Mouse (Mus musculus): ENCODE data around the gene Smtn.

DNA sequence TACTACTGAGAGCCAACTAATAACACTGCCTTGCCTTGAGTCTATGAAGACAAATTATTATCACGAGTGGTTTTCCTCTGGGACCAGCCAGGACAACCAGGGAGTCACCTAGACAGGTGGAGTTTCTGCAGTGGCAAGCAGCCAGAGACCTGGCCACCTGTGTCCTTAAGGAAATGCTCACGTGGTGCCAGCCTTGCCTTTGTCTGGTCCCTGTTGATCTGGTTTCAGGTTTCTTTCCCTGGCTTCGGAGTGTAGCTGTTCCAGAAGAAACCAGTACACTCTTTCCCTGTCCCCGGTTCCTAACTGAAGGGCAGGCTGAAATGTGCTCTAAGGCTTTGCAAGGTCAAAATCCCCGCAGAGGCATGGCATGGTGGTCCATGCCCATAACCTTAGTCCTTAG is 43.7 kb downstream of the Smtn start:
- TF ChIP-seq POLR2A (IDR thresholded peaks at IDR 0.05; ENCODE audit: insufficient read depth, low read depth, low read length), result no peak
- no peak for TF ChIP-seq CTCF (IDR thresholded peaks at IDR 0.05; ENCODE audit: insufficient read depth, low read depth, low read length)
